Mouse (Mus musculus) cortical plate, adult 2 months (tissue): ENCODE measurements at regions not wholly inside any gene's neighbourhood (a gene's known extent, or its start where the extent isn't known, plus 50 kb on each side); places are given as distances from the start of the nearest gene placed in this dataset.

Experiments
- H3K27ac ChIP-seq: fragments of 200-500 bp; 2 replicates; pipeline ENCODE4 v1.5.1; 2012; ENCODE audit warnings: low read length, control low read depth, inconsistent platforms; ENCODE audit not compliant: insufficient read depth
- H3K4me1 ChIP-seq: fragments of 200-500 bp; 2 replicates; pipeline ENCODE4 v1.6.1; 2011; ENCODE audit warnings: low read length; ENCODE audit not compliant: control insufficient read depth, insufficient read depth
- H3K4me3 ChIP-seq: fragments of 200-500 bp; 2 replicates; pipeline ENCODE4 v1.5.1; 2011; ENCODE audit warnings: mild to moderate bottlenecking, low read length, control low read depth; ENCODE audit not compliant: insufficient read depth
- CTCF ChIP-seq: fragments of 200-500 bp; IDR thresholded peaks from 2 replicates; pipeline ENCODE4 v1.5.1; 2011; ENCODE audit warnings: mild to moderate bottlenecking, control low read depth, low read length; ENCODE audit not compliant: insufficient read depth; ENCODE audit errors: extremely low read depth
- POLR2A ChIP-seq: fragments of 200-500 bp; IDR thresholded peaks from 2 replicates; pipeline ENCODE4 v1.6.1; 2011; ENCODE audit warnings: mild to moderate bottlenecking, low read length, control low read depth; ENCODE audit not compliant: insufficient read depth; ENCODE audit errors: extremely low read depth

- H3K4me1 ChIP-seq, result no peaks in the 10 kb centered on the region
- no peak overlapping the region for H3K27ac ChIP-seq
- H3K4me3 ChIP-seq, result no peak overlapping the region
- TF ChIP-seq CTCF (no peak), POLR2A (no peak)
These were observed 194.1 kb downstream of the Hhipl2 start for GRCm38 (mm10) chr1:183611966-183612694.

DNA sequence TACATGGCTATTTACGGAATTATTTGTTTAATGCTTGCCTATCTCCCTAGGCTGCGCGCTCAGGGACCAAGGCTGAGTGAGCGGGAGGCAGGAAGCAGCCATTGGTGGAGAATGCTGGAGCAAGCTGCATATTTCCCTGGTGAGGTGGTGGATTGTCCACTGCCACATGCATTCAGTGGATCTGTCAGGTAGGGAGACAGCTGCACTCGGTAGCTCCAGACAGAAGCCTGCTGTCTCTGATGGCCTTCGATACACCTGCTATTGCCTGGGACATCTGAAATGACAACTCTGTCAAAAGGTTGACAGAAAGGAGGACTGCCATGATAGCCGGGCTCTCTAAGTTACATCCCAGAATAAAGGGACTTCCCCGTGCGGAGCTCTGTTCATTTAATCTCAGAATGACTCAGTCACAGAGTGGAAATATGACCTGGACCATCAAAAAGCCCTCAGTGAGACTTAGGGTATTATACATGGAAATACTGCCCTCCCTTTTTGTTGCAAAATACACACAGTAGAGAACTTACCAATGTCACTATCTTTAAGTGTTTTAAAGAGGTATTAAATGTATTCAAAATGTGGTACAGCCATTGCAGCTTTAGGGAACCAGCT is 201.5 kb downstream of the Hhipl2 start:
- Histone ChIP-seq H3K4me1 (no peaks in the 10 kb centered on the region), H3K27ac (no peak overlapping the region), H3K4me3 (no peak overlapping the region)
- TF ChIP-seq CTCF (no peak), POLR2A (no peak)

GRCm38 (mm10) chr1:183622341-183622740 is 204.3 kb downstream of the Hhipl2 start:
- TF ChIP-seq CTCF (no peak), POLR2A (no peak)
- Histone ChIP-seq H3K4me3 (no peak overlapping the region), H3K4me1 (no peaks in the 10 kb centered on the region), H3K27ac (no peak overlapping the region)

DNA sequence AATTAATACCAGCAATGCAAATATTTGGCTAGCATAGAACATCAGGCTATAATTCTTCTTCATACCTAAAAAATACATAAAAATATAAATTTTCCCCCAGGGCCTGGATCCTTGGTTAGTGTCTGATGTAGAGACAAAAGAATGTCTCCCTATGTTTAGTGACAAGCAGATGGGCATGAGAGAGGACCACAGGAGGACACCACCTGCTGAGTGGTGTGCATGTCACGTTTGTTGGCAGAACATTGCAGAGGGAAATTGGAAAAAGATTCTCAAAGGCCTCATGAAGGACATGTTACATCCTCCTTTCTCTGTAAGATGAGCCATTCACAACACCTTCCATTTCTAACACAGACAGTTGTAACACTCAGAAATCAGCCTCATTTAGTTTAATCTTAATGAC is 206.3 kb downstream of the Hhipl2 start:
- Histone ChIP-seq H3K4me1 (no peaks in the 10 kb centered on the region), H3K27ac (no peak overlapping the region)
- no peak for TF ChIP-seq POLR2A
- TF ChIP-seq CTCF, result no peak

GRCm38 (mm10) chr1:183633810-183634209 is 215.8 kb downstream of the Hhipl2 start:
- H3K4me3 ChIP-seq, result no peak overlapping the region

More for the DNA sequence above, 206.3 kb downstream of the Hhipl2 start:
- H3K4me3 ChIP-seq, result no peak overlapping the region

GRCm38 (mm10) chr1:183634836-183635235 is 216.8 kb downstream of the Hhipl2 start:
- Histone ChIP-seq H3K4me1 (no peaks in the 10 kb centered on the region), H3K27ac (no peak overlapping the region), H3K4me3 (no peak overlapping the region)
- TF ChIP-seq POLR2A (no peak), CTCF (no peak)

More at GRCm38 (mm10) chr1:183633810-183634209, 215.8 kb downstream of the Hhipl2 start:
- H3K27ac ChIP-seq, result no peak overlapping the region
- TF ChIP-seq CTCF (no peak), POLR2A (no peak)
- no peaks in the 10 kb centered on the region for H3K4me1 ChIP-seq

GRCm38 (mm10) chr1:183637214-183637613 is 219.2 kb downstream of the Hhipl2 start:
- H3K4me3 ChIP-seq, result no peak overlapping the region
- no peak overlapping the region for H3K27ac ChIP-seq
- TF ChIP-seq CTCF (no peak), POLR2A (no peak)
- H3K4me1 ChIP-seq, result no peaks in the 10 kb centered on the region

- no peak overlapping the region for H3K4me3 ChIP-seq
- no peak for TF ChIP-seq CTCF
- no peak for TF ChIP-seq POLR2A
- H3K4me1 ChIP-seq, result no peaks in the 10 kb centered on the region
- H3K27ac ChIP-seq, result no peak overlapping the region
These were observed 221.3 kb downstream of the Hhipl2 start for GRCm38 (mm10) chr1:183639332-183639731.

- no peaks in the 10 kb centered on the region for H3K4me1 ChIP-seq
- H3K27ac ChIP-seq, result no peak overlapping the region
- no peak overlapping the region for H3K4me3 ChIP-seq
- TF ChIP-seq POLR2A (no peak), CTCF (no peak)
These were observed 222.6 kb downstream of the Hhipl2 start for GRCm38 (mm10) chr1:183640568-183640967.

GRCm38 (mm10) chr1:183644001-183644400 is 226.0 kb downstream of the Hhipl2 start:
- Histone ChIP-seq H3K27ac (no peak overlapping the region), H3K4me3 (no peak overlapping the region), H3K4me1 (no peaks in the 10 kb centered on the region)
- TF ChIP-seq CTCF (no peak), POLR2A (no peak)

DNA sequence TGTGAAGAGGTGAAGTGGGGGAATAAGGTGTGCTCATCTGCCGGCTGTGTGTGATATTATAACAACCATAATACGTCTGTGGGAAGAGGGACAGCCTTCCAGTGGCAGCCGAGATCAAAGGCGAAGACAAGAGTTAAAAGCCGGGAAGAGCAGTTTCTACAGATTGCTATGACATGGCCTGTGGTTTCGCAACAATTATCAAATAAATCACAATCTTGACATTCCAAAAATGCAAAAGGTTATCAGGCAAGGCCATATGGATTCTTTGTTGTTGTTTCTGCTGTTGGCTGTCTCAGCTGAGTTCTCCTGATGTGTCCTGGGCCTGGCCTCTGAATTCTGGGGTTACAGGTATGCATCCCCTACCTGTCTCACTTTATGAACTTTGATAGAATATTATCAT is 235.9 kb downstream of the Hhipl2 start:
- H3K4me3 ChIP-seq, result no peak overlapping the region
- no peak overlapping the region for H3K27ac ChIP-seq
- no peaks in the 10 kb centered on the region for H3K4me1 ChIP-seq
- no peak for TF ChIP-seq POLR2A
- no peak for TF ChIP-seq CTCF
